In the genomic region with DNA sequence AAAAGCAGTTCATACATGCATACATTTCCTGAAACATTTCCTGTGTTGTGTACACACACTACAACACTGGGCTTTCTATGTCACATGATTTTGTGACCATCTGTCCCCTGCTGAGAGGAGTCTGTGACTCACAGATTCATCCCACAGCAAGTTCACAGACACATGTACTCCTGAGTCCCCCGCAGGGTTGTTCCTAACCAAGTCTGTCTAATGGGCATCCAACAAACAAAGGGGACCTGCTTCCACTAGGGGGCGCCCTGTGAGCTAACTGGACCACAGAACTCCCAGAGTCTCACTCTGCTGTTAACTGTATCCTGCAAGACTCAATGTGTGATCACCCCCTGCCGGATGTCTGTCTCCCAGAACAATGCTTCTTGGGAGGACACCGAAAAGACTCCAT, we compare ENCODE assay signal across 10 mouse cellular contexts.
DNase-seq lines count a peak whose midpoint lies in the region; ATAC-seq and TF ChIP-seq lines count a peak whose summit lies in the region.
"Had no signal": no experiment of that assay in that cellular context is flagged by ENCODE, and none has a peak within 500 bp of the region (broad histone marks: within the 10 kb centered on the region; RNA-seq: fewer than 3 reads in every experiment).

No protein-coding gene starts in this region.

- no peaks in the 10 kb centered on the region for H3K36me3 ChIP-seq in lung, embryonic 14.5 days (ENCODE audit: insufficient read depth)

- no peak overlapping the region for H3K4me3 ChIP-seq in lung, embryonic 14.5 days (ENCODE audit: low read depth, low read length)

- WGBS in lung, embryonic 14.5 days: 77% methylated on average over 4 of the region's 4 CpGs

- no peak overlapping the region for H3K4me2 ChIP-seq in lung, embryonic 14.5 days

- no peak overlapping the region for H3K9ac ChIP-seq in lung, embryonic 14.5 days

- no peak for ATAC-seq in lung, embryonic 14.5 days (ENCODE audit: insufficient read depth)

- intact Hi-C loops in left cerebral cortex, postnatal 4 days (cut with DNase I): no loop called here

- no peaks in the 10 kb centered on the region for H3K27me3 ChIP-seq in lung, embryonic 14.5 days (ENCODE audit: insufficient read depth, low read length)

- no peak overlapping the region for H3K27ac ChIP-seq in lung, embryonic 14.5 days (ENCODE audit: low read depth)
- H3K27ac ChIP-seq: macrophage had no signal

- no peaks in the 10 kb centered on the region for H3K4me1 ChIP-seq in lung, embryonic 14.5 days (ENCODE audit: insufficient read depth)

- TF ChIP-seq CTCF in lung, embryonic 14.5 days (IDR thresholded peaks at IDR 0.05; ENCODE audit: low read depth): peak; percentile 38

- no peaks in the 10 kb centered on the region for H3K9me3 ChIP-seq in lung, embryonic 14.5 days (ENCODE audit: low read depth, low read length)

- DNase-seq in adrenal gland, postnatal 10 days: peak; percentile 12
- no peak for DNase-seq in adrenal gland, adult 8-10 months
- peak; percentile 15 for DNase-seq in lung, embryonic 14.5 days
- no peak for DNase-seq in lung, adult 18-20 months
- peak; percentile 73 for DNase-seq in cerebellum, adult 9-10 months
- DNase-seq in left cerebral cortex, postnatal 4 days: peak; percentile 28
- DNase-seq in neural tube, embryonic 10.5 days (ENCODE audit: extremely low spot score, low spot score): no peak
- no peak for DNase-seq in urinary bladder, adult 2 months (ENCODE audit: low spot score)
- DNase-seq: thymus, postnatal 25 days had no signal

Comparison
In these comparisons a context has a peak if more than half of its experiments do, and no peak if none do; other contexts are left out.
1. DNase-seq: peak in adrenal gland, postnatal 10 days (single experiment), lung, embryonic 14.5 days (single experiment), cerebellum, adult 9-10 months (single experiment) and left cerebral cortex, postnatal 4 days (single experiment); none in adrenal gland, adult 8-10 months (single experiment), lung, adult 18-20 months (0 of 2), neural tube, embryonic 10.5 days (single experiment) and urinary bladder, adult 2 months (single experiment).